18 mouse cellular contexts compared by ENCODE assay signal in the genomic region with DNA sequence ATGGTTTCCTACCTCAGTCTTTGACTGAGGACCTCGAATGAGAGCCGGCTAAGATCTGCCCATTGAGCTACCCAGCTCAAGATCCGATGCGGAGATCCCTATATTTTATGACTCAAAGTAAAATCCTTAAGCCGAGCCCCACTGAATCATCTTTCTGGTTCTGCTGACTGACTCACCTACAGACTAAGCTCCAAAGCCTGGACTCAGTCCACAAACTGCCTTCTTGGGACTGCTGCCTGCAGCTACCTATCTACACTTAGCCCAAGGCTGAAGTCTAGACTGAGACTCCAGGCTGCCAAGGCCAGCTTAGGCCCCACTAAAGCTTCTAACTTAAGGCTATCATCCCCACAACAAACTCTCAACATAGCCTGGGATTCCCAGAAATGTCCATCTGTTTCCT. TPM values are rescaled to one million over a fixed set of nuclear protein-coding genes. Genes with fewer than 3 reads are reported as not detected.
DNase-seq lines count a peak whose midpoint lies in the region.
"Had no signal": no experiment of that assay in that cellular context is flagged by ENCODE, and none has a peak within 500 bp of the region (broad histone marks: within the 10 kb centered on the region; RNA-seq: fewer than 3 reads in every experiment).

No protein-coding gene starts in this region.

- DNase-seq in adrenal gland, adult (ENCODE audit: inconsistent age in 2 of 2, low spot score in 1 of 2) = peak; percentile 54 to 56
- DNase-seq in adrenal gland, postnatal 4 days (ENCODE audit: low spot score in 2 of 2) = no peak
- peak; percentile 9 for DNase-seq in adrenal gland, postnatal 14 days
- DNase-seq in adrenal gland, postnatal 25 days = no peak
- peak; percentile 14 for DNase-seq in right cerebral cortex, postnatal 25 days
- DNase-seq in right cerebral cortex, postnatal 4 days = no peak
- DNase-seq in T-cell, adult 2 months (ENCODE audit: low spot score) = no peak
- DNase-seq: cerebellum, adult 11-12 months; cerebellum, adult 8-10 months; cerebellum, postnatal 10 days; cerebellum, postnatal 36 days; embryo, embryonic 11 days; gastrocnemius, adult 2 months; gastrocnemius, postnatal 14 days; heart, adult 2 months; heart, postnatal 14 days; heart, postnatal 4 days; kidney, adult 18-20 months had no signal

RNA-seq across cellular contexts. Expression of a gene that starts 20.3 kb away (rescaled TPM):
- total RNA-seq in adrenal gland, postnatal 4 days (2021) = 10 to 100 TPM; 34.6 to 37.8 TPM
- total RNA-seq in adrenal gland, postnatal 14 days (2021) = 32.9 and 33.6 TPM in 2 replicates
- 29.3 and 33.9 TPM in 2 replicates for total RNA-seq in adrenal gland, postnatal 25 days (2021)

RNA-seq across cellular contexts. Expression of a gene that starts 30.1 kb away (rescaled TPM):
- total RNA-seq in adrenal gland, postnatal 4 days (2021) = 10 to 100 TPM; 30.9 to 32.7 TPM
- total RNA-seq in adrenal gland, postnatal 14 days (2021) = 25.6 TPM in 2 replicates
- total RNA-seq in adrenal gland, postnatal 25 days (2021) = 24.6 and 35.0 TPM in 2 replicates

RNA-seq across cellular contexts. Expression of a gene that starts 58.9 kb away (rescaled TPM):
- total RNA-seq in adrenal gland, postnatal 4 days (2021) = 10 to 100 TPM; 62.4 to 75.3 TPM
- 58.7 and 59.9 TPM in 2 replicates for total RNA-seq in adrenal gland, postnatal 14 days (2021)
- 54.3 and 68.6 TPM in 2 replicates for total RNA-seq in adrenal gland, postnatal 25 days (2021)

Comparison
In these comparisons a context has a peak if more than half of its experiments do, and no peak if none do; other contexts are left out.
1. DNase-seq: peak in adrenal gland, adult (2 of 2), adrenal gland, postnatal 14 days (single experiment) and right cerebral cortex, postnatal 25 days (single experiment); none in adrenal gland, postnatal 4 days (0 of 2), adrenal gland, postnatal 25 days (single experiment), right cerebral cortex, postnatal 4 days (single experiment) and T-cell, adult 2 months (single experiment).